Mouse (Mus musculus): ENCODE data around the gene Pus3. TPM values are rescaled to one million over a fixed set of nuclear protein-coding genes. Genes with fewer than 3 reads are reported as not detected.

Gene Pus3
- polyA plus RNA-seq, 1 experiment from 2014 or later, result 5.2 TPM

DNA sequence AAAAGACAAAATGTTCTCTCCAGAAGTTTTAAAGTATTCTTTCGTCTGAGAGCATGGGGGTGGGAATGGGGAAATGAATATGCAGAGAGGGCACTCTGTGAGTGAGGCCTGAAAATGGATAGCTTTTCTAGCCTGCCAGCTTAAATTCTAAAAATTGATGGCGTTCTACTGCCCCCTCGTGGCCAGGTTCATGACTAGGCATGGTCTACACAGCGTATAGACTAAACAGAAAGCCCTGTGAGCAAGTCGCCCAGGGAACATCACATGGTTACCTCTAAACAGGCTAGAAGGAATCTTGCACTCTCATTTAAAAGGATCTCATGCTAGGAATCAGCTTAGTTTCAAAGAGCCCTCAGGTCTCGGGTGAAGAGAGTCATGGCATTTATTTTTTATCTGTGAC is 16.9 kb upstream of the Pus3 start:
- 4% methylated on average over 6 of the region's 6 CpGs for WGBS (ENCODE audit: insufficient replicate concordance)
- no peaks in the 10 kb centered on the region for H3K4me1 ChIP-seq (ENCODE audit: control insufficient read depth, low read depth, low read length)
- no peak overlapping the region for H3K9ac ChIP-seq (ENCODE audit: low read depth, low read length)
- no peaks in the 10 kb centered on the region for H3K27me3 ChIP-seq (ENCODE audit: control insufficient read depth, insufficient read depth, low read depth, low read length)
- H3K9me3 ChIP-seq (replicated peaks; ENCODE audit: control insufficient read depth, low read length), result no peaks in the 10 kb centered on the region
- no peak overlapping the region for H3K4me3 ChIP-seq (ENCODE audit: low read depth, low read length)
- H3K4me2 ChIP-seq (ENCODE audit: low read depth, low read length), result no peak overlapping the region
- ATAC-seq (ENCODE audit: low read depth), result peak; percentile 27; the same call in 1 of the 2 replicates
- no peaks in the 10 kb centered on the region for H3K36me3 ChIP-seq (ENCODE audit: control insufficient read depth, insufficient read depth)
- H3K27ac ChIP-seq (ENCODE audit: low read length), result no peak overlapping the region

DNA sequence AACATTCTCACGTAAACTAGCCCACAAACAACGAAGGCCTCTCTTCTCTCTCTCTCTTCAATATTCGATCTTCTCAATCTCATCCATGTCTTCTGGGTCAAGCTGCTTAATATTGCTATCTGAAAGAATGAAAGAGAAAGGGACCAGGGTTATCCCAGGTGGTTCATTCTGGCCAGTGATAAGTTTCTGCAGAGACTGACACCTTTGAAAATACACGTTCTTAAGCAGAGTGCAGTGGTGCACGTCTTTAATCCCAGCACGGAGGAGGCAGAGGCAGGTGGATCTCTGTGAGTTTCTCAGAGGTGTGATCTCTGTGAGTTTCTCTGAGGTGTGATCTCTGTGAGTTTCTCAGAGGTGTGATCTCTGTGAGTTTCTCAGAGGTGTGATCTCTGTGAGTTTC is 16.5 kb upstream of the Pus3 start:
- Histone ChIP-seq H3K4me2 (ENCODE audit: low read depth, low read length) (no peak overlapping the region), H3K4me3 (ENCODE audit: low read depth, low read length) (no peak overlapping the region), H3K27ac (ENCODE audit: low read length) (no peak overlapping the region), H3K9ac (ENCODE audit: low read depth, low read length) (no peak overlapping the region), H3K4me1 (ENCODE audit: control insufficient read depth, low read depth, low read length) (no peaks in the 10 kb centered on the region), H3K27me3 (ENCODE audit: control insufficient read depth, insufficient read depth, low read depth, low read length) (no peaks in the 10 kb centered on the region), H3K36me3 (ENCODE audit: control insufficient read depth, insufficient read depth) (no peaks in the 10 kb centered on the region), H3K9me3 (replicated peaks; ENCODE audit: control insufficient read depth, low read length) (no peaks in the 10 kb centered on the region)
- ATAC-seq (ENCODE audit: low read depth), result no peak
- WGBS (ENCODE audit: insufficient replicate concordance), result 51% methylated on average over 6 of the region's 6 CpGs

DNA sequence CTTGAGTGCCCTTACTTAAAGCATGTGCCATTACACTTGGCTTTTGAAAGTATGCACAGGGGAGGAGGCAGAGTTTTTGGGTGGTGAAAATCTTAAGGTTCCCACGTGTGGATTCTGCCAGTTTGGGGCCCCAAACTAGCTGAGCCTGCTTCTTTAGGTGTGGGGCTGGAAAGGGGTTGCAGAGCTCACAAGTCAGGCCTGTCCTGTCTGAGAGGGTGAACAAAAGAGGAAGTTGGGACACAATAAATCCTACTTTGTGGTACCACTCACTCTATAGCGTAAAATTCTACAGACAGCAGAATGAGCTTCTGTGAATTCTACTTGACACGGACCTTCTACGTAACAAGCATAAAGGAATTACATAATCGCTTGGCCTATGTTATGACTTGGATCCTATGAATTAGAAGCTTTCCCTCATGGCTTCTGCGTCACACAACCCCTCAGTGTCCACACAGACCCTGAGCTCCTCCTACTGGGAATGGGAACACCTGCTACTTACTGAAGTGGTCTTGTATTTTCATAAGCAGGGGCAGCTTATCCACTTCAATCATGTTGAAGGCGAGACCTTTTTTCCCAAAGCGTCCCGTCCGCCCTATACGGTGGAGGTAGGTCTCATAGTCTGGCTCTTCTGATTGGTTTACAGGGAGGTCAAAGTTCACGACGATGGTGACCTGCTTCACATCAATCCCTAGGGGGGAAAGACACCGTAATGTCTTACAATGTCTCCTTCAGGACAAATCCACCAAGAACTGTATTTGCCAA is 15.1 kb upstream of the Pus3 start:
- Histone ChIP-seq H3K27me3 (ENCODE audit: control insufficient read depth, insufficient read depth, low read depth, low read length) (no peaks in the 10 kb centered on the region), H3K4me3 (ENCODE audit: low read depth, low read length) (no peak overlapping the region), H3K9ac (ENCODE audit: low read depth, low read length) (no peak overlapping the region), H3K36me3 (ENCODE audit: control insufficient read depth, insufficient read depth) (no peaks in the 10 kb centered on the region), H3K27ac (ENCODE audit: low read length) (no peak overlapping the region), H3K4me1 (ENCODE audit: control insufficient read depth, low read depth, low read length) (no peaks in the 10 kb centered on the region), H3K4me2 (ENCODE audit: low read depth, low read length) (no peak overlapping the region), H3K9me3 (replicated peaks; ENCODE audit: control insufficient read depth, low read length) (no peaks in the 10 kb centered on the region)
- ATAC-seq (ENCODE audit: low read depth), result no peak
- WGBS (ENCODE audit: insufficient replicate concordance), result 63% methylated on average over 14 of the region's 14 CpGs

DNA sequence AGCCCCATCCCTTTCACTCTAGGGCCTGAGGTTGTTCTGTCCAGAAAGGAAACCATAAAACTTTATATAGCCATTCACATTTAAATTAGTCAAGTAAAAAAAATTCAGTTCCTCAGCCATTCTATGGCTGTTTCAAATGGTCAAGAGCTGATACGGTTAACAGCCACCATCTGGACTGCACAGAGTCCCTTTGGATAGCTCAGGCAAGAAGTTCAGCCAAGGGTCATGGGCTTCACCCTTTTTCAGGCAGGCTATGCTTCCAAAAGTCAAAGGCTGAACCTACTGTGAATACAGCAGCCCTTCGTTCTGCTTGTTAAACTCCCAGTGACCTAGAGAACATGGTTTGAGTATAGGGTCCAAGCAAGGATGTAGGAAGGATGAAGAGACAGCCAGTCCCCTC is 13.7 kb upstream of the Pus3 start:
- 68% methylated on average over 2 of the region's 2 CpGs for WGBS (ENCODE audit: insufficient replicate concordance)
- no peaks in the 10 kb centered on the region for H3K27me3 ChIP-seq (ENCODE audit: control insufficient read depth, insufficient read depth, low read depth, low read length)
- no peak for ATAC-seq (ENCODE audit: low read depth)
- H3K9ac ChIP-seq (ENCODE audit: low read depth, low read length), result no peak overlapping the region
- no peak overlapping the region for H3K4me3 ChIP-seq (ENCODE audit: low read depth, low read length)
- no peak overlapping the region for H3K27ac ChIP-seq (ENCODE audit: low read length)
- no peaks in the 10 kb centered on the region for H3K9me3 ChIP-seq (replicated peaks; ENCODE audit: control insufficient read depth, low read length)
- H3K36me3 ChIP-seq (ENCODE audit: control insufficient read depth, insufficient read depth), result no peaks in the 10 kb centered on the region
- no peak overlapping the region for H3K4me2 ChIP-seq (ENCODE audit: low read depth, low read length)
- H3K4me1 ChIP-seq (ENCODE audit: control insufficient read depth, low read depth, low read length), result no peaks in the 10 kb centered on the region

DNA sequence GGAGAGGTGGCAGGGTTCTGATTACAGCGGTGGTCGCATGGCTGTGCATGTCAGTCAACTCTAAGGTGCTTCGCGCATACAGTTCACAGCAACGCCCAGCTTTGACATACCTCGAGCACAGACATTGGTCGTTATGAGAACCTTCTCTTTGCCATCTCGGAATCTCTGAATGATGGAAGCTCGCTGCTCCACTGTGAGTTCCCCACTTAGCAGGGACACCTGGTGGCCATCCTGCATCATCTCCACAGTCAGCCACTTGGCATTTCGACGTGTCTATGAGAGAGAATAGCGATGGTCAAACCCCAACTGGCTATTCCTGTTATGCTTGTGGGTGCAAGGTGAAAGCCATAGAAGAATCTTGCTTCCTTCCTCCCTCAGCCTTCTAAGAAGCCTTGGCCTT is 12.7 kb upstream of the Pus3 start:
- no peak overlapping the region for H3K27ac ChIP-seq (ENCODE audit: low read length)
- no peaks in the 10 kb centered on the region for H3K27me3 ChIP-seq (ENCODE audit: control insufficient read depth, insufficient read depth, low read depth, low read length)
- H3K4me2 ChIP-seq (ENCODE audit: low read depth, low read length), result no peak overlapping the region
- WGBS (ENCODE audit: insufficient replicate concordance), result 62% methylated on average over 12 of the region's 12 CpGs
- H3K4me1 ChIP-seq (ENCODE audit: control insufficient read depth, low read depth, low read length), result no peaks in the 10 kb centered on the region
- no peak overlapping the region for H3K4me3 ChIP-seq (ENCODE audit: low read depth, low read length)
- no peaks in the 10 kb centered on the region for H3K36me3 ChIP-seq (ENCODE audit: control insufficient read depth, insufficient read depth)
- no peak for ATAC-seq (ENCODE audit: low read depth)
- no peak overlapping the region for H3K9ac ChIP-seq (ENCODE audit: low read depth, low read length)
- H3K9me3 ChIP-seq (replicated peaks; ENCODE audit: control insufficient read depth, low read length), result no peaks in the 10 kb centered on the region

DNA sequence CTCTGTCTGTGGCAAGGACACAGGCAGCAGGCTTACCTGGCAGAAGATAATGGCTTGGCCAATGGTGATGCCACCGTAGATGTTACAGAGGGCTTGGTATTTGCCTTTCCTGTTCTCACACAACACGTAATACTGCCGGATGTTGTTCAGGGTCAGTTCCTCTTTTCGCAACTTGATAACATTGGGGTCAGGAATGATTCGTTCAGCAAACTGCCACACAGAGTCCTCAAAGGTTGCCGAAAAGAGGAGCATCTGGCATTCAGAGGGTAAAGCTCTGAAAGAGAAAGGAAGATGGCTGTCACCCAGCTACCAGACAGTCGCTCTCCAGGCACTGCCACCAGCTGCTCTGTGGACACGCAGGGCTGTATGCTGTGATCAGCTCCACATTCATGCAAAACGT is 11.7 kb upstream of the Pus3 start:
- WGBS (ENCODE audit: insufficient replicate concordance), result 8% methylated on average over 9 of the region's 9 CpGs
- Histone ChIP-seq H3K27me3 (ENCODE audit: control insufficient read depth, insufficient read depth, low read depth, low read length) (no peaks in the 10 kb centered on the region), H3K4me2 (ENCODE audit: low read depth, low read length) (0 out of 2 replicates have a peak overlapping the region, but pooled peaks have one; percentile 2)

DNA sequence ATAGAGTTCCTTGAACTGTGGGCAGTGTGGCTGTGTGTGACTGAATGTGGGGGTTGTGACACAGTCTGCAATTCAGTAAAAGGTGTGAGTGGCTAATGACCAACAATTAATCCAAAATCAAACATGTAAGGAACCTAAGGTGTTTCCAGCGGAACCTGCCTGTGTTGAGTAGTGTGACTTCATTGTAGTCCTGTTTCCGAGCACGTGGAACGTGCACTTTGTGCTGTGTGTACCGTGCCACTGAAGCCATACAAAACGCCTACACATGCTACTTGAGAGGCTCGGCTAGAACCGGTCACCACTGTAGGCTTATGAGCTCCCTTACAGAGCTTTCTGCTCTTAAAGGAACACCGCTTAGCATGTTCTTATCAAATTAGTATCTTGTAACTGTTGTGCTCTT is 9.9 kb upstream of the Pus3 start:
- H3K9ac ChIP-seq (ENCODE audit: low read depth, low read length), result no peak overlapping the region
- 57% methylated on average over 9 of the region's 9 CpGs for WGBS (ENCODE audit: insufficient replicate concordance)
- H3K9me3 ChIP-seq (replicated peaks; ENCODE audit: control insufficient read depth, low read length), result no peaks in the 10 kb centered on the region
- no peak overlapping the region for H3K4me3 ChIP-seq (ENCODE audit: low read depth, low read length)
- no peaks in the 10 kb centered on the region for H3K27me3 ChIP-seq (ENCODE audit: control insufficient read depth, insufficient read depth, low read depth, low read length)
- H3K27ac ChIP-seq (ENCODE audit: low read length), result no peak overlapping the region
- H3K4me1 ChIP-seq (ENCODE audit: control insufficient read depth, low read depth, low read length), result no peaks in the 10 kb centered on the region
- no peak for ATAC-seq (ENCODE audit: low read depth)
- no peak overlapping the region for H3K4me2 ChIP-seq (ENCODE audit: low read depth, low read length)
- no peaks in the 10 kb centered on the region for H3K36me3 ChIP-seq (ENCODE audit: control insufficient read depth, insufficient read depth)

More for the DNA sequence above, 11.7 kb upstream of the Pus3 start:
- no peak for ATAC-seq (ENCODE audit: low read depth)
- no peak overlapping the region for H3K4me3 ChIP-seq (ENCODE audit: low read depth, low read length)
- no peak overlapping the region for H3K27ac ChIP-seq (ENCODE audit: low read length)
- H3K9ac ChIP-seq (ENCODE audit: low read depth, low read length), result no peak overlapping the region
- no peaks in the 10 kb centered on the region for H3K4me1 ChIP-seq (ENCODE audit: control insufficient read depth, low read depth, low read length)
- no peaks in the 10 kb centered on the region for H3K36me3 ChIP-seq (ENCODE audit: control insufficient read depth, insufficient read depth)
- no peaks in the 10 kb centered on the region for H3K9me3 ChIP-seq (replicated peaks; ENCODE audit: control insufficient read depth, low read length)

DNA sequence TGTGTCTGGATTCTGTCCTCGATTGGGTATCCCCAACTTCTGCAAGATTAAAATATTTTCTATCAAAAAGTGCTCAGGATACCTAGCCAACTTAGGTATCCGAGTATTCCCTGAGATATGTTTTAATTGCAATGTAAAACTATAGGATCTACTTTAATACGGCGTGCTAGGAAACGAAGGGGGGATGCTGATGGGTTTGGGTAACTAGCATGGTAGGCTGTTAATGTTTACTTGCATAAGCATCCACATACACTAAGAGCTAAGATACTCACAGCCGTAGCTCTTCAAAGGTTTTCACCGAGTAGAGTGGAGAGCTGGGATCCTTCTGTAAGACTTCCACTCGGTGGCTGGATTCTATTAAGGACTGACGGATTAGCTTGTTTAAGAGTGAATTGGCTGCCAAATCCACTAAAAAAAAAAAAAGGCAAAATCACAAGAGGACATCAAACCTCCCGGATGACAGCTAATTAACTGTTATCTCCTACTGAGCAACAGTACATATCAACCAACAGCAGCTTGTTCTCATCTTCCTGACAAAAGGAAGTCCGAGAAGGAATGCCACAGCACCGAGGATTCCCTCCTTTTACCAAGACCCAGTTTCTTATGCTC is 1.8 kb upstream of the Pus3 start:
- no peak for ATAC-seq (ENCODE audit: low read depth)
- WGBS (ENCODE audit: insufficient replicate concordance), result 50% methylated on average over 12 of the region's 12 CpGs
- Histone ChIP-seq H3K27me3 (ENCODE audit: control insufficient read depth, insufficient read depth, low read depth, low read length) (peaks cover 31% of the 10 kb centered on the region), H3K9ac (ENCODE audit: low read depth, low read length) (no peak overlapping the region), H3K27ac (ENCODE audit: low read length) (no peak overlapping the region), H3K36me3 (ENCODE audit: control insufficient read depth, insufficient read depth) (peaks cover 5% of the 10 kb centered on the region), H3K4me1 (ENCODE audit: control insufficient read depth, low read depth, low read length) (peaks cover 12% of the 10 kb centered on the region), H3K4me3 (ENCODE audit: low read depth, low read length) (no peak overlapping the region), H3K4me2 (ENCODE audit: low read depth, low read length) (no peak overlapping the region), H3K9me3 (replicated peaks; ENCODE audit: control insufficient read depth, low read length) (no peaks in the 10 kb centered on the region)
